Mouse (Mus musculus): Measurements from ENCODE around the gene Foxp2.

Foxp2 gene

DNA sequence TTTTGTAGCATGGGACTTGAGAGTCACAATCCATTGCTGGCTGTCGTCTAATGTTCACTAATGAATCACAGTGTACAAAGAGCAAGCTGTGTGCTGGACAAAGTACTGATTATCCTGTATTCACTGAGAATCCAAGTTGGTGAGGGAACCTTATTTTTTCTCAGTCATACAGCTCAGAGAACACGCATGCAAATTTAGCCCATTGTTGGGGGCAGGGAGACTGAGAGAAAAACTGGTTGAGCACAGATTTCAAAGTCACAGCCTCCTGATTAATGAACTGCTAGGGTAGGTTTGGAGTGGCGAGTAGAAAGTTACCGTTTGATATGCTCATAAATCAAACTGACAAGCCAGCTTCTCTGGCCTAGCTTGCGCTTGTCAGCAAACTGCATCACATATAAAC lies 477.1 kb downstream of the Foxp2 start:
- no peak for DNase-seq

- no peak for DNase-seq
Observed at GRCm38 (mm10) chr6:15396462-15396861, 495.3 kb downstream of the Foxp2 start.

DNA sequence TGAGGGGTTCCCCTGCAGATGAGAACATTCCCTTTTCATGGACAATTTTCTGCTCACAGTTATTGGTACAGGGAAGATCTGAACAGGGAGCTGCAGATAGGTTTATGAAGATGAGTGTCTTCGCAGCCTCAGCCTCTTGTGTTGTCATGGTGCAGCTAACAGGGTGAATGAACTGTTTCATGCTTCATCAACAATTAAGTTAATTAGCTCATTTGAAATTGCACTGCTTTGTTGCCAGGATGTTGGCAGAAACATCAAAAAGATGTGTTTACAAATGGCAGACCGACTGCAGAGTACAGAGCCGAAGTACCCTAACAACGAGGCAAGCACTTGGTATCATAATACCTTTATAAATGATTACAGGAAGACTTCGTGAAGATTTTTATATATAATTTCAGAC lies 496.3 kb downstream of the Foxp2 start:
- DNase-seq, result no peak

DNA sequence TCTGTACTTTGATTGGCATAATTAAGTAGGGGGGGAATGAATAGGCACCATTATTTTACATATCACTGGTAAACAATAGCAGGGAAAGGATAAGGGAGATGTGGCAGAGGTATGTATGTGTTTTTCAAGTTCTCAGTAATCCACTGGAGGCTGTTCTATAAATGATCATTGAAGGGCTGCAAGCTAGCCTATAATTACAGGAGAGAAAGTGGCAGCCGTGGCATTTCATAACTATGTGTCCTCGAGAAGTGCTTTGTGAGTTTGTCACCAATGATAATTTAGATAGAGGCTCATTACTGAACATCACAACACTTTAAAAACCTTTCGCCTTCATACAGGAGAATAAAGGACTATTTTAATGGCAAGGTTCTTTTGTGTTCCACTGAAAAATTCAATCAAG lies 500.0 kb downstream of the Foxp2 start:
- no peak for DNase-seq

DNA sequence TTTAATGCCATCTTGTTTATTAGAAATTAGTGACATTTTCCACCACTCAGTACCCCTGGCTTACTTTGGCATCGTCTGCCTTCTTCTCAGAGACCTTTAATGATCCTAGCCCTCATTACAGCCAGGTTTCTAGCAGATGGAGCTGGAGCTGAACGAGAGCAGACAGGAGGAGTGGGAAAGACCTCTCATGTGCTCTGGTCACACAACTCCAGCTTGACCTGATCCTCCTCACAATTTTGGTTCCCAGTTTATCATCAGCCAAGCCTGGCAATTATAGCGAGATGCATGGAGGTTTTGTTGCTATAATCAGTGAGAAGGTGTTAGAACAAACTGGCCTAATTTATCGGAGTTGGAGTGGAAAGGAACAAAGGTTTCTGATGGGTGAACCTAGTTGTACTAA lies 500.9 kb downstream of the Foxp2 start:
- no peak for DNase-seq

DNA sequence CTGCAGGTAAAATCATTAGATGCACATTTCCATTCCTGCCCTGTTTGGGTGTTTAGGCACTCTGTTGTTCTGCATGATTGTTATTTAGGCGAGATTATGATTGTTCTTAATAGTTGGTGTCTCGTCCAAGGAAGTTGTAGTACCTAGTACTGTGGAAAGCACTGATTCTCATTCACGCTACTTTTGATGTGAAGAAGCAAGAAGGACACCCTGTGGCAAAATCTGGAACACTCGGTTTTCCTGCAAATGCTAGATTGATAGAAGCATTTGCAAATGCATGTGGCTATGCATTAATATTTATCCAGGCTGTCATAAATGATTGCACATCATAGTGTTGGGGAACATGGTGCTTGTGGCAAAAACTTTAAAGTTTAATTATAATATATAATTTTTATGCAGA lies 514.0 kb downstream of the Foxp2 start:
- DNase-seq, result no peak

GRCm38 (mm10) chr6:15459701-15460100 lies 558.6 kb downstream of the Foxp2 start:
- no peak for DNase-seq

DNA sequence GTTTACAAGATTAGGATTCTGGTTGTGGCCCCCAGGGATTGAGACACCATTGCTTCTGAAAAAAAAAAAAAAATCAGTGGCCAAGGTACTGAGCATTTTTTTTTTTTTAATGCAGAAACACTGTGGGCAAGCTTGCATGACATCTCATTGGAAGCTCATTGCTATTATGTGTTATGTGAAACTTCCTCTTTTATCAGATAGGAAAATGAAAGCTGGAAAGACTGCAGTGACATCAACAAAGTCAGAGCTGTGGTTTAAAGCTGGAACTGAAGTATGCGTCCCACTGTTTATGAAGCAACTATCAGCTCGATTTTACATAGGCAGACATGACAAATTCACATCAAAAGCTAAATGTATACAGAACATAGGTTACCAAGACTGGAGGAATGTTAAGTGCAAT lies 562.2 kb downstream of the Foxp2 start:
- no peak for DNase-seq

DNA sequence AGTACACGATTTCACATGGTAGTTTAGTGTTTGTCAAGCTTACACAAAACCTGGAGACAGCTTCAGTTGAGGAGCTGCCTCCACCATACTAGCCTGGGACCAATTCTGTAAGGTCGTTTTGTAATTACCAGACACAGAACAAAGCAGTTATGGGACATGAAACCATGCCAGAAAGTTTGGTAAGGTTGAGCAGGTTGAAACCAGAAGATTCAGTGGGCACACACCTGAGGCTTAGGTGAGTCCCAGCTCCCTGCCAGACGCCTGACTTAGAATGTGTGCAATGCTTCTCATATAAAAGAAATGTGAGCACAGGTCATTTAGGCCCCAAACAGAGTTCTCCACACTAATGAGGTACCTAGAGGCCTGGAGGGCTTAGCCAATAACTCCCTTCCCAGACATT lies 564.3 kb downstream of the Foxp2 start:
- no peak for DNase-seq

DNA sequence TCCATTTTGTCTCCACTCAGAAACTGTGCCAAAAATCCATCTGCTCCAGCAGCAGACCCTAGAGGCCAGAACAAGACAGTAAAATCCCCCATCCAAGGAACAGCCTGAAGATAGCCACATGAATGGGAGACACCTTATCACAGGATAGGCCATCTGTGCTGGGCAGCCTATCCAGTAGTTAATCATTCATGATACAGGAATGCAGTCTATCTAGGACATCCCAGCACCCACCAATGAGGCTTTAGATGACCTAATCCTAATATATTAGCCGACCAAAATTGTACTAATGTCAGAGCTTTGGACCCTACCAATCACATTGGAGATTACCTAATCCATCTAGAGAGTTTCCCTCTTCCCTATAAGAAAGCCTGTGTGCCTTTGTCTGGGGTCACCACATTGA lies 565.5 kb downstream of the Foxp2 start:
- no peak for DNase-seq

DNA sequence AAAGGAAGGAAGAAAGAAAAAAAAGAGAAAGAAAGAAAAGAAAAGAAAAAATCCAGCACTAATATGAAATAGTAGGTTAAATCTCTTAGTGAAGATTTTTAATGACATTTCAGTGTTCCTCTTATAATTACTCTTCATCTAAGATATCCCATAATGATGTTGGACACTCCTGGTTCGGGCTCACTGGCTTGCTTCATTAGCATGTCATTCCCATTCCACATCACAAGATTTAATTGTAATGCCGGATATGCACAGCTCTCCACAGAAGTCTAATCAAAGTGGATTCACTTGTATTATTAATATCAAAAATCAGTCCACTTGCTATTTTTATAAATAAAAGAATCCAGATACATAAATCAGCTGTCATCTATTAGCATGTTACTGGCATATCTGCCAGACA lies 585.8 kb downstream of the Foxp2 start:
- DNase-seq, result no peak
